Mouse (Mus musculus) stomach, postnatal 0 days (tissue): ENCODE measurements around the gene Cox5a.

ENCODE experiments used
- CTCF ChIP-seq: IDR thresholded peaks from 2 replicates; pipeline ENCODE4 v1.5.1; 2016; ENCODE audit warnings: antibody characterized with exemption, low read depth, mild to moderate bottlenecking, moderate library complexity
- EP300 ChIP-seq: optimal IDR thresholded peaks from 2 replicates; pipeline ENCODE3; 2016; ENCODE audit warnings: antibody characterized with exemption

GRCm38 (mm10) chr9:57557215-57557614, 36.1 kb downstream of the Cox5a start:
- TF ChIP-seq CTCF: no peak
- no peak for TF ChIP-seq EP300
